Mouse (Mus musculus) adrenal gland, postnatal 25 days (tissue): ENCODE measurements at regions not wholly inside any gene's neighbourhood (a gene's known extent, or its start where the extent isn't known, plus 50 kb on each side); places are given as distances from the start of the nearest gene placed in this dataset.

Source experiments
- DNase-seq: peaks from one replicate; pipeline ENCODE4 v3.0.0; 2021; ENCODE audit warnings: mixed read lengths

DNA sequence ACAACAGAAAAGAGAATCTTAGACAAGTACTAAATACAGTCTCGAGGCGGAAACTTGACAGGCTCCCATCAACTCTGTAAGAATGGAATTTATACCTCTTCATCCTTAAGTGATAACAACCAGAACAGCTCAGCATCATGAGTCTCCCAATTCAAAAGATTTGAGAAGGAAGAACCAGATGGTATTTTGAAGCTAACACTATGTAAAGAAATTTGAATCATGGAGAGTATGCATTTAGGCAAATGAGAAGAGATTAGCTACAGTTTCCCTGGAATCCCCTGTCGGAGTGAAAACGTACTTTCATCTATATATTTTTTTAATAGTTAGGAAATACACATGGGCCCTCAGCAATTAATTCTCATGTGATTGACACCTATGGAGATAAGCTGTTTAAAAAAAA is 140.9 kb downstream of the Nrip1 start:
- no peak for DNase-seq

DNA sequence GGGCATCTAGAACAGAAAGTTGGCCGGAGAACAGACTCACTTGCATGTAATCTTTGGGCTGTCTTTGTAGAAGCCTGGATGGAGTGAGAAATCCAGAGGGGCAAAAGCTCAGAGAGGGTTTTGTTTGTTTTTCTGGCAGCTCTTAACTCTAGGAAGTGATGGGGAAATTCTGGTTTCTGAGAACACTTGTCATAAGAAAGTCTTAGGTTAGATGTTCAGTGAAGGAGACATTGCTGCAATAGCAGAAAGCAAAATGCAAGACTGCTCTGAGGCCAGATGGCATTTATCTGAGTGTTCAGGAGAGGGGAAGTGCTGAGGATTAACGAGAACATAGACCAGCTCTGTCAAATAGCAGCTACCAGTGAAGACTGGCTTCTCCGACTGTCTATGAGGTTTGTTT is 141.5 kb downstream of the Nrip1 start:
- DNase-seq: no peak

DNA sequence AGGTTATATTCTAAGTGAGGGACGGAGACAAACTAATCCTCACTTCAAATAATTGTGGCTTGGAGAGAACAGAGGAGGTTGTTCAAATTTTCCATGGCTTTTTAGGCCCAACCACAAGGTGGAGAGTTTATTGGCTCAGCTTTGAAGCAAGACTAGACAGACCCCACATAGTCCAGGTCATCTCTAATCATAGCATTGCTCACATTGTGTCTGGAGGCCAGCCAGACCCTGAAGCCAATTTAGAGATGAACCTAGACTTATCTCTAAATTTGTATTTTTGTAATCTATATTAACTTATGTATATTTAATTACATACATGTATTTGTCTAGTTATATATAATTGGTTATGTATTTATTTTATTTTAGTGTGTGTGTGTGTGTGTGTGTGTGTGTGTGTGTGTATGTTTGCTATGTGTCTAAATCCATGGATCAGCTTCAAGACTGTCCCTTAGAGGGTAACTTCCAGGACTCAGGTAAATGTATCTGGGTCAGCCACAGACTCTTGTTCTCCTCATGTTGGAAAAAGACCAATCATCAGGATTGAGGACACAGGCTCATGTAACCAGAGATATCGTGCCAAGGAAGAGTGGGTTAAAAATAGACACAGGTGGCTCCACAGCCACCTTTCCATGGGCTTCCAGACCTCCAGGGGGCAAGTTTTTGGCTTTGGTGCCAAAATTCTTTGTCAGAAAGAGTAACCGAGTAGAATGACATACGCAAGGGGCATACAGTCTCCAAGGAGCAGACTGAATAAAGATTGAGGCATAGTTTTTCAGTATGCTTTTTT is 142.9 kb downstream of the Nrip1 start:
- DNase-seq: no peak

DNA sequence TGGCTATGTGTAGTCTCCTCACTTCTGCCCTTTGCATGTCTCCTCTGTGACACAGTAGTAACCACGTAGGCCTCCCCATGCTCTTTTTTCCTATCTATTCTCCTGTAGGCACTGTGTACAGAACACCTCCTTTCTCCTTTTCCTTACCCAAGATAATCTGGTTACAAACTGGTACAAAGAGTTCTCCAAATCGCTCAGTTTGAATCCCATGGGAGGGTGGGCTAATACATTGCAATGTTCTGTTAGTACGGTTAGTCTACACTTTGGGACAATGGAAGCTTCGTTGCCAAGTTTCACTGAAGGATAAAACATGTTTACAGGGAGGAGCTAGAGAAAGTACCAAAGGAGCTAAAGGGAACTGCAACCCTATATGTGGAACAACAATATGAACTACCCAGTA is 145.2 kb downstream of the Nrip1 start:
- no peak for DNase-seq

DNA sequence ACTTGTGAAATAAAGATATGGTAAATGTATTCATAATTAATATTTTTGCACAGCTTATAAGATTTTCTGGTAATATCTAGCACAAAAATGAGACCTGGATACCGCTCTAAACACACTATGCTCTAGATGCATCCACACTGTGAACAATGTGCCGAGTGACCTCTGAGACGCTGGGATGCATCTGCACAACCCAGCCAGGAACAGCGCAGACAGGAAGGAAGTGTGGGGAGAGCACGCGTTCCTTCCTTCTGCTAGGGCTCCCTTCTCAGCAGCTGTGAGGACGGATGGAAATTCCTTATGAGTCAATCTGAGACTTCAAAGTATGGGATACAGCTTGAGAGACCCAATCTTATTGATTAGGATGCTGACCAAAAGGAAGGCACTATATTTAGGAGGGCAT is 147.2 kb downstream of the Nrip1 start:
- DNase-seq: no peak

DNA sequence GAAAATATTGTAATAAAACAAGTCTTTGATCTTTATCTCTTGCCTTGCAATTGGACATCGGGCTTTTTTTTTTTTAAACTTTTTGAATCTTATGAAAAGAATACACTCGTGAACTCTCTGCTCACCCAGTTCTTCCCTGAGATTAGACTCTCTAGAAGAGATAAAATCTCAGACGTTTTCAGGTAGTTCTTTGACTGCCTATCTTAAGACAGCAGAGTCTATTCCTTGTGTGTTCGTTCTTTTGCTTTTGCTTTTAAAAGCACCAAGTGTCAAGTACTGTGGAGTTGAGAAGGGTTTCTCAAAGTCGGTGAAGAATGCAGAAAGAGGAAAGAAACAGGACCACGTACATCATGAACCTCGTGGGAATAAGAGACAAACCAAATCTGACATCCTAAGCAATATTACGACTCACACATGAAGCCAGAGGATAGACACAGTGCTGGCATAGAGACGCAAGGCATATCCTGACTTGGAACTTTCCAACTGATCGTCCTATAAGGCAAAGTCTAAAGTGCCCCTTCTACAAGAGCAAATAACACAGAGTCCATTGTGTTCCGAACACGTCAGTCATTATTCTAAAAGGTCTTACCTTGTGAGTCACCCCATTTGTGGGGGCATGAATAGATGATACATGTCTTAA is 147.9 kb downstream of the Nrip1 start:
- DNase-seq: no peak

DNA sequence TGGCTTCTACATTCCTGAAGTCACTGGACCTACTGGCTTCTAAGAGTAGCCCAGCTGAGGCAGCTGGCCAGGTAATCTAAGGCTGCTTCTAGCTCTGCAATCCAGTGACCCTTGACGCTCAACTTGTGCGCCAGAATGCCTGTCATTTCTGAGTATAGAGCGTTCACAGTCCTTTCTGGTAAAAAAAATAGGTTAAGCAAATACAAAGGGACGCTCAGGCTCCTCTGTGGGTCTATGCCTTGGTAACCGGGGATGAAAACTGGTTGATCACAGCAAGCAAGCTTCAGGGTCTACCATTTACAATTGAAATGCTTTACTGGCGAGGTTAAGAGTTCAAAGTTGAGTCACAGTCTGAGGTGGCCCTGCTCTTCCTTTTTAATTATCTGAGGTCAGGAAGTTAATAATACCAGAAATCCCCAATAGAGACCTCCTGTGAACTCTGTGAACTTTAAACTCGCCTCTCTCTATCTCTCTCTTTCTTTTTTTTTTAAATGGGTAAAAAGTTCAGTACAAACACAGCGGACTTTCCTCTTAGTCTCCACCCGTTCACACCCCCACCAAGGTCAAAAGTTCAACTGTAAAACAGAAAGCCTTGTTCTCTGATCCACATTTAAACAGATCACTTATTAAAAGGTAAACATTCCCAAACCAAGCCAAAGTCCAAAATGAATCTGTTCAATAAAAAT is 148.6 kb downstream of the Nrip1 start:
- no peak for DNase-seq

DNA sequence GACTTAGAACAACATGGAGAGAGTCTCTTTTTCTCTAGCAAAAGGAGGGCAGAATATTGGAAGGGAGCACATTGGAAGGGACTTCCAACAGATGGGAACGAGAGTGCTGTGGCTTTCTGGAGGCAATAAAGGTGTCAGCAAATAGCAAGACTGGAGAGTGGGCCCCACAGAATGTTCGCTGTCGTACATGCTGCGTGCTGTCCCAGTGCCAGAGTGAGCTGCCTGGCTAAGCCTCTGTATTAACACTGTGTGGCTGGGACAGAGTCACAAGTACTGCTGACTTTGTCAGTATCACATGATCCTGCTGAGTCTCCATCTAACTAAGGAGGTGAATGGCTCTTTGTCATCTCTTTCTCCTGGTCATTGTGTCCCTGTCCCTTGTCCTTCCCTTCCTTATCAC is 149.9 kb downstream of the Nrip1 start:
- no peak for DNase-seq

DNA sequence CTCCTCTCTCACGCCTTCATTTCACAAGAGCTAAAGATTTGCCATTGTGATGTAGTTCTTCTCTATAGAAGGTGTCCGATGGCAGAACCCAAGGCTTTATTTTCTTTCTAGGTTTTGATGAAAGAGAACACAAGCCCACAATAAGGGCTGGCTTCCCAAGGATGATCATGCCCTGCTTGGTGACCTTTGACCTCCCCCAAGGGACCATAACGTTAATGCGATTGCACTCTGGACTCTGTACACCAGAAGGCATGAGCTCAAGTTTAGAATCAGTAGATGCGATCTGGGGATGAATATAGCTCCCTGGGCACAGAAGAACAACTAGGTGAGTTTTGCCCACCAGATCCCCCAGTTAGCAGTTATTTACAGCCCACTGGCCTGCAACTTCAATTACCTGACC is 150.7 kb downstream of the Nrip1 start:
- DNase-seq: no peak

DNA sequence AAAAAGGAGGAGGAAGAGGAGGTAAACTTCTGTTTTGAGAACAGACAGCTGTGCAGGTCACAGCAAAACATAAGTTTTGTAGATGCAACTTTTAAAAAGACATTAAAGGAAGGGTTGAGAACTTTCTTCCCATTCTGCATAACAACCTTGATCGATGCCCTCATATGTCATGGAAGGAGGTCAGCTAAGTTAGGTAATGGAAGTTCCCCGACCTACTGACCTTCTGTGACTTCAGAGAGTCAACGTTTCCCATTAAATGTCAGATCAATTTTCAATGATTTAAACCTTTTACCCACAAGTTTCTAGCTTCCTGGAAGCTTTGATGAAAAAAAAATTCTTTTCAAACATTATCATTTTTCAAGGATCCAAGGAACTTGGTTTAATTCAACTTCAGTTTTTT is 153.2 kb downstream of the Nrip1 start:
- DNase-seq: no peak

DNA sequence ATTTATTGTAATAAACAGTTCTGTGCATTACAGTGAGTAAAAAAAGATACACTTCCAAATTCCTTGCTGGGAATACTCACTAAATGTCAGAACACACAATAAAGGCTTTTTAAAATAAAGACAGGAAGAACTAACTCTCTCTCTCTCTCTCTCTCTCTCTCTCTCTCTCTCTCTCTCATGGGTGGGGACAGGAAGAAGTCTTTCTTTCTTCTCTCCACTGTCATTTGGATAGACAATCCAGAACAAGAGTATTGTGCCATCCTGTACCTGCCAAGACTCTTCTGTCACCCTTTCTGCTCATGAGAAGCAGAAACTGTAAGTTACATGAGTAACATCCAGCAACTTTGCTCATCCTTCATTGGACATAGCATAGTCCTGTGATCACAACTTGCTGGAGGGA is 154.4 kb downstream of the Nrip1 start:
- DNase-seq: no peak

DNA sequence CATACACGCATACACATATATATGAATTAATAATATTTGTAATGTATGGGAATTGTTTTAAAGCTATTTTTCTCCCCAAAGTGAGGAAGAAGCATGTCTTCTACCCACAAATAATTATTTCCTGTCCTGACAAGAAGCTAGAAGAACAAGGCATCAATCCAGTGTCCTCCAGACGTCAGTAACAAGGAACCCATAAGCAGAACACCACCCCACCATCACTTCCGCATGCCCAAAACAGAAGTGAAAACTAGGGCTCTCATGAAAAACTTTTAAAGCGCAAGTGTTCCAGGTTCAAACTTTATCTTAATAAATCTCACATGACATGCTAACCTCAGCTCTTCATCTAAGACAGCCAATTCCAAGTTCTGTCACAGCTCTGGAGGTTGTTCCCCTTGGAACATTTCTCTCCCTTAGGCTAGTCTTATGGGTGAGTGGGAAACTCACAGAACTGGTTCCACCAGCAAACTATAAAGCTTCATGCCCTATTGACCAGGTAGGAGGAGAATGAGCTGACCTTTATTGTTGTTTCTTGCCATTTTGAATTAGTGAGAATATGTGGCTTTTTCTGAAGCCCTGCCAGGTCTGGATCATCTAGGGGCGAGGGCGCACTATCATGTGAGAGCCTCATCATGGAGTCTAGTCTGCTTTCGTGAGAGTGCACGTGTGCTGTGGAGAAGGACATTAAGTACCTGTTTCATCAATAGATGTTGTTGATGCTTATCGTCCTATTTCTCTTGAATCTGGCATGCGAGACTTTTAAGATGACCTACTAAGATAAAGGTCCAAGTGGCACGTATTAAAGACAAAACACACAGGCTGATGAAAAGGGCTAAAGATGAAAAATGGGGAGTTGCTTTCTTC is 155.1 kb downstream of the Nrip1 start:
- DNase-seq: no peak

DNA sequence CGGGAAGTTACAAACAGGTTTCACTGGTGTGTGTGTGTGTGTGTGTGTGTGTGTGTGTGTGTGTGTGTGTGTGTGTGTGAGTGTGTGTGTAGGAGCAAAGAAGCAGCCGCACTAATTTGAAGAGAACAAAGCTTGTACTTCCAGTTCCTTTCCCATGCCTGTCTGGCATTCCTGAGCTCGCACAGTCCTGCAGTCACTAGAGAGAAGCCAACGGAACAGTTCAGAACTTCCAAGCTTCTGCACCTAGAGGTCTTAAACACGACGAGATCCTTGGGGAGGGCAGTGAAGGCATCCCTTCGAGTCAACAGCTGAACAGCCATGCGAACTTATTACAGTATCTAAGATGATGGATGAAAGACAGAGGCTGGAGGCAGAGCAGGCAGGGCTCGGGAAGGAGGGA is 157.4 kb downstream of the Nrip1 start:
- no peak for DNase-seq

DNA sequence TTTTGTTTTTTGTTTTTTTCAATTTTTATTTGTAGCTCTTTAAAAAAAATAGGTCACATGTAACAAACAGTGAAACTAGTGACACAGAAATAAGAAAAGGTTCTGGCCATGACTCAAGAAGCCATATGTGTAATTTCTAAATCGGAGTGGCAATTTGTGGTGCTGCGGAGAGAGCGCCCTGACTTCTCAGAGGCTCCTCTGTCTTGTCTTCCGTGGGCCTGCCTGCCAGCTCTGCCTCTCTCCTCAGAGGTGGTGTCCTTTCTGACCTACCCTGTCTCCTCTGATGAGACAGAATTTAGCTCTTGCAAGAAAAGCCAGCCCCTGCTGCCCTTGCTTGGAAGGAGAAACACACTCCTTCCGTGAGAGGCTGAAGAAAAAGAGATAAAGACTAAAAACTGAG is 158.1 kb downstream of the Nrip1 start:
- no peak for DNase-seq

DNA sequence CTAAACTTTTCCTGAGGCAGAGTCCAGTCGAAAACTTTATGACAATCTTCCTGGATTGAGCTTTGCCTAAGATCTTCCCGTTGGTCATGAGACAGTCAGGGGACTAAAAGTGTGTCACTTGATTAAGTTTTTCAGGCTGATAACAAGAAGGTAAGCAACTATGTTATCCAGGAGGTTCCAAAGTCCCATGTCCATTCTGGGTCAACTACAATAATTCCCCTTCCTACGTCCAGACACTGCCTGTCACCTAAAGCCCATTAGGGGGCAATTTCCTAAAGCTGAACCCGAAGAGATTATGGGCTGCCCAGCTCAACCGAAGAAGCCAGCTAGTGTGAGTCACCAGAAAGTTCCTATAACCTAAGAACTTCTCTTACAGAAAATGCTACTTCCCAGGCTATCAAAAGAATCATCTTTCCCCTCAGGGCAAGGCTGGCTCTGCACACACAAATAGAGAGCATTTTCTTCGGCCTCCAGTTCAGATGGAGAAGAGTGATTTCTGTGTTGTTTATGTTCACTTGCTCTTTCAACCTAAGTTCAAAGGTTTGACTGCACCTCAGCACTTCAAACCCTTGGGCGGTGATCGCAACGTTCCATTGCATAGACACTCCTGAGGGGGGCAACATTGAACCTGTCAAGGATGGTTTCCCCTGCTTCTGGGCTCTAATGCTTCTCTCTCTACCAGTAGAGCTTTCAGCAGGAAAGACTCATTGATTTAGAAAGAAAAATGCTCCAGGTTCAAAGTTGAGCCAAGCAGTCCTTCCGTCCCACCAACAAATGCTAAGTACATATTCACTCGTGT is 171.7 kb downstream of the Nrip1 start:
- peak; percentile 35 for DNase-seq

DNA sequence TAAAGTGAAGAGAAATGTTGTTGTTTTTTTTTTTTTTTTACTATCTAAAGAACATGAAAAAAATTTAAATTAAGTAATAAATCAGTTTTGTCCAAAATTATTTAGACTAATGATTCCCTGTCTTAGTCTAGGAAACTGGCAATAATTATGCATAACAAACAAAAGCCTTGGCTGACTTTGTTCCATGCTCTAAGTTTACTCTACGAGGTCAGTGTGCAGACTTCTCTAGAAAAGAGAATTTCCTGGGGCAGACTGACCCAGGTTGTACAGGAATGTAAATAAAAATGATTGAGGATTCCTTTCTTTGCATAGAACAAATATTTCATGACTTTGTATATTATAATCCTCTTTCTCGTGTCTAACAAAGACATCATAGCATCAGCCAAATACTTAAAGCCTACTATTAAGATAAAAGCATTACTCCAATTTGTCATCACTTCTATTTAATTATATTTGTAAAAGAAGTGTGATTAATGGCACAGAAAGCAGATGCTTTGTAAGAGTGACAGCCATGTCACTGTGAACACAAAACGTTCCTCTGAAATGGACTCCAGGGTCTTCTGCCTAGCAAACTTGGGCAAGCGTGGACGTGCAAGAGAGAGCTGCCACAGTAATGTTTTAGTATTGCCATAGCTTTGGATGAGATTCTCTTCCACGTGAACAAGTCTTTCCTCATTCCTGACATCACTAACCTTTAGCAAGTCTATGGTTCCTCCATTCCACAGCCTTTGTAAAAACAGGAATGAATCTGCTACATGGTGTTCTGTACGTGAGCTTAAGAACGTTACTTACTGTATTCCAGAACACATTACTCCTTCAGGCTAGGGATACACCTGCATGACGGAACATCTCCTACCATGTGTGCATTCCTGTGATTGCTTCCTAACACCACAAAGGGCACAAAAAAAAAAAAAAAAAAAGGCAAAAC is 172.6 kb downstream of the Nrip1 start:
- DNase-seq: no peak

DNA sequence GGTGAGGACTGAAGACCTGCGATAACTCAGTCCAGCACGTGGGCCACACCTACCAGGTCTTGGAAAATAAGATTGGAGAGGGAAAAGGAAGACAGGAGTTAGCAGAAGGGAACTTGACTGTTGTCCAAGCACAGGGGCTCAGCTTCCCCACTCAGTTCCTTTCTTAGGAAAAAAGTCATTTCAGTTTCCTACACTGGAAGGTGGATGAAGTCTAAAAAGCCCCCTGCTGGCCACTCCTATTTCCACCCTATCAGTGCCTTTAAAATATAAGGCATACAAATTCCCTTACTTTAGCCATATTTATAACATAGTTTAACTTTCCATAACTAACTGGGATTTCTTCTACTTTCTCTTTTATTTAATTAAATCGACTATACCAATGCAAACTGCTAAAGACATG is 173.4 kb downstream of the Nrip1 start:
- peak; percentile 16 for DNase-seq

DNA sequence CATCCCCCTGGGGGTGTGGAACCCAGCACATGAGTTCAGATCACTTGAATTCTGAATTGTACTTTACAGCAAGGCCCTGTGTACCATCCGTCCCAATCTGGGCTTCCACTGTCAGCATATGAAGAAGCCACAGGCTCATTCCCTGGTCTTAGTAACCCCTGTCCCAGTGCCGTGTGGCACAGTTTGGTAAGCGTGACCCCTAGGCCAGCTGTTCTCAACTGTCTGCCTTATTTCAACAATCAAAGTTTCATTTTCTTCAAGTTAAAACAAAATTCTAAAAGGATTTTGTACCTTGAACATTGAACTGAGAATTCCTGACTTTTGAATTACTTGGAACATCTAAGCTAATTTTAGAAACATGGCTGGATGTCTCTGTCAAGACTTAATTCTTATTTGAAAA is 174.6 kb downstream of the Nrip1 start:
- DNase-seq: no peak

DNA sequence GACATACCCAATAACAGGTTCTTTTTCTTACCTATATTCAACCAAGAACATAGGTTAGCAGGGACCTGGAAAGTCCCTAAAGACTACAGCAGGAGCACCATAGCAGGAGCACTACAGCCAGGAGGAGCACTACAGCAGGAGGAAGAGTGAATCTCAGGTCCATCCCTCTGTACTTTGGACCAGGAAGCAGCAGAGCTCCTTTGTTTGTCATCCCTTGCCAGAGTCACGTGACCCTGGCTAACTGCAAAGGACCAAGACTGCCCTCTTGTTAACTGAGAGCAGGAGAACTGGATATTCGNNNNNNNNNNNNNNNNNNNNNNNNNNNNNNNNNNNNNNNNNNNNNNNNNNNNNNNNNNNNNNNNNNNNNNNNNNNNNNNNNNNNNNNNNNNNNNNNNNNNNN is 172.2 kb upstream of the Samsn1 start:
- no peak for DNase-seq

DNA sequence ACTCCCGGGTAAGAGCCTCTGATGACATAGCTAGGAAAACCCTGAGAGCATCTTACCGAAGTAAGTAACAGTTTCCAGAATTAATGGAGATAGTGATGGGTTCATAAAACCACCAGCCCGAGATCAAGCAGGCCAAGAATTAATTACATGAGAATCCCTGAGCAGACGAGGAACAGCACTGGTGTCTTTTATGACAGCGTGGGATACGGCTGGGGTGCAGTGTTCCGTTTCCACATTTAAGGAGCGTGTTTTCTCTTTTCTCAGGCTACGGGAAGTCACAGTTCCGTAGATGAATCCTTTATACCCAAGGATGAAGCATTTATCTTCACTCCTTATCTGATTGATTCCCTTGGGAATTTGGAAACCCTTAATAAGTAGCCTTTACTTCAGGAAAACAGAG is 169.1 kb upstream of the Samsn1 start:
- DNase-seq: no peak

DNA sequence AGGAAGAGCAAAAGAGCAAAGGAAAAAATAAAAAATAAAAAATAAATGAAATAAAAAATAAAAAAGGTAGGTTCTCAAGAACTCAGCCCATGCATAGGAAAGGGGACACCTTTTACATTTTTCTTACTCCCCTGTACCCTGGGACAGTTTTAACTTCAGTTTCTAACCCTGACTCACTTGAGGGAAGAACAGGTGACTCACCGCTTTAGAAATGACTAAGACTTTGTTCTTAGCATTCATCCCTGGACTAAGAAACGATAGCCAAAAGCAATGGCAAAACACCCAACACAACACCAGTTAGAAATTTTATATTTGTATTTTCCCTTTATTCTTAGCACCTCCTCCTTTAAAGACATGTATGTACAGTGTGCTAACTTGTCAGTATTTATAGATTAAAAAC is 161.5 kb upstream of the Samsn1 start:
- no peak for DNase-seq
